Mouse (Mus musculus): ENCODE results near the gene B4galnt4. TPM values are rescaled to one million over a fixed set of nuclear protein-coding genes. Genes with fewer than 3 reads are reported as not detected.

The B4galnt4 gene
- total and polyA plus RNA-seq, 3 experiments = 0.81 to 8.0 TPM; not detected in 1

GRCm38 (mm10) chr7:141097177-141097576 is 36.3 kb downstream of the B4galnt4 start:
- no peaks in the 10 kb centered on the region for H3K79me2 ChIP-seq (ENCODE audit: control insufficient read depth, insufficient read depth, low read length, poor library complexity)
- H3K9me3 ChIP-seq (replicated peaks; ENCODE audit: insufficient read depth, low read length) = no peaks in the 10 kb centered on the region
- H3K9ac ChIP-seq (ENCODE audit: control insufficient read depth, low read depth, low read length, poor library complexity, severe bottlenecking) = peak overlapping the region; percentile 32
- peaks cover 0 to 15% of the 10 kb centered on the region in 2 experiments; a peak in 2 of 4 replicates for H3K4me1 ChIP-seq (ENCODE audit: control insufficient read depth in 1 of 2, insufficient read depth in 2 of 2, low read length in 2 of 2)
- peak overlapping the region; percentile 21; the same call in 1 of the 2 replicates for H3K27ac ChIP-seq (ENCODE audit: control insufficient read depth, low read depth, low read length)
- peaks cover 0 to 7% of the 10 kb centered on the region in 2 experiments; a peak in 2 of 4 replicates for H3K36me3 ChIP-seq (ENCODE audit: control insufficient read depth in 1 of 2, insufficient read depth in 2 of 2, low read length in 2 of 2)
- peak overlapping the region; percentile 36 to 44 for H3K4me3 ChIP-seq (ENCODE audit: control insufficient read depth in 1 of 2, insufficient read depth in 1 of 2, low read depth in 2 of 2, low read length in 2 of 2)
- TF ChIP-seq UBTF (IDR thresholded peaks at IDR 0.05; ENCODE audit: borderline replicate concordance, insufficient read depth, low read depth, low read length) = no peak
- TF ChIP-seq MYC (IDR thresholded peaks at IDR 0.05; ENCODE audit: low read depth, low read length) = no peak
- TF ChIP-seq TBP (IDR thresholded peaks at IDR 0.05; ENCODE audit: low read depth, low read length) = no peak
- TF ChIP-seq EP300 (IDR thresholded peaks at IDR 0.05; ENCODE audit: low read depth in 1 of 2, low read length in 2 of 2) = no peak
- TF ChIP-seq POLR2A (IDR thresholded peaks at IDR 0.05; ENCODE audit: control insufficient read depth in 1 of 2, insufficient read depth in 1 of 2, low read depth in 1 of 2, low read length in 2 of 2, poor library complexity in 1 of 2) = no peak
- no peak for TF ChIP-seq CTCF (IDR thresholded peaks at IDR 0.05 in 2 of 3, conservative IDR thresholded peaks at IDR 0.05 in 1 of 3; ENCODE audit: control insufficient read depth in 1 of 3, insufficient read depth in 1 of 3, low read depth in 2 of 3, low read length in 3 of 3, poor library complexity in 1 of 3, severe bottlenecking in 1 of 3)
- no peak for TF ChIP-seq MAZ (IDR thresholded peaks at IDR 0.05; ENCODE audit: low read depth, low read length)
- no peak for TF ChIP-seq GATA1 (IDR thresholded peaks at IDR 0.05; ENCODE audit: low read depth, low read length)
- no peak for TF ChIP-seq MAFK (IDR thresholded peaks at IDR 0.05; ENCODE audit: borderline replicate concordance, low read depth, low read length)
- TF ChIP-seq MAX (IDR thresholded peaks at IDR 0.05; ENCODE audit: low read length) = no peak
- no peak for TF ChIP-seq GABPA (IDR thresholded peaks at IDR 0.05; ENCODE audit: low read depth, low read length)
- TF ChIP-seq ZC3H11A (IDR thresholded peaks at IDR 0.05; ENCODE audit: low read depth, low read length) = no peak
- no peak for TF ChIP-seq ZNF384 (IDR thresholded peaks at IDR 0.05; ENCODE audit: low read depth, low read length)
- TF ChIP-seq MYB (IDR thresholded peaks at IDR 0.05; ENCODE audit: low read depth, low read length) = no peak
- no peak for TF ChIP-seq ELF1 (IDR thresholded peaks at IDR 0.05; ENCODE audit: low read depth, low read length)
- TF ChIP-seq TAL1 (IDR thresholded peaks at IDR 0.05; ENCODE audit: low read length) = no peak
- TF ChIP-seq NRF1 (IDR thresholded peaks at IDR 0.05; ENCODE audit: insufficient read depth, low read depth, low read length, poor library complexity, severe bottlenecking) = no peak
- no peak for TF ChIP-seq NELFE (IDR thresholded peaks at IDR 0.05; ENCODE audit: low read depth, low read length)
- no peak for TF ChIP-seq CHD2 (IDR thresholded peaks at IDR 0.05; ENCODE audit: low read length)
- peaks cover 0 to 4% of the 10 kb centered on the region in 2 experiments; a peak in 2 of 4 replicates for H3K27me3 ChIP-seq (ENCODE audit: control insufficient read depth in 1 of 2, insufficient read depth in 2 of 2, low read length in 2 of 2)
- DNase-seq (ENCODE audit: low read depth, low spot score) = no peak

- Histone ChIP-seq H3K9ac (ENCODE audit: control insufficient read depth, low read depth, low read length, poor library complexity, severe bottlenecking) (no peak within 1 kb of the TSS), H3K4me3 (ENCODE audit: control insufficient read depth in 1 of 2, insufficient read depth in 1 of 2, low read depth in 2 of 2, low read length in 2 of 2) (no peak within 1 kb of the TSS), H3K9me3 (replicated peaks; ENCODE audit: insufficient read depth, low read length) (no peaks in the 10 kb centered on the region)
These were observed 39.2 kb downstream of the B4galnt4 start, which contains the start of gene Sigirr for GRCm38 (mm10) chr7:141099911-141100691. Gene Sigirr (minus strand): TSS chr7:141100572.

More at GRCm38 (mm10) chr7:141099911-141100691, 39.2 kb downstream of the B4galnt4 start, which contains the start of gene Sigirr:
- Histone ChIP-seq H3K27ac (ENCODE audit: control insufficient read depth, low read depth, low read length) (no peak within 1 kb of the TSS), H3K79me2 (ENCODE audit: control insufficient read depth, insufficient read depth, low read length, poor library complexity) (no peaks in the 10 kb centered on the region), H3K36me3 (ENCODE audit: control insufficient read depth in 1 of 2, insufficient read depth in 2 of 2, low read length in 2 of 2) (peaks cover 0 to 4% of the 10 kb centered on the region in 2 experiments; a peak in 1 of 4 replicates), H3K4me1 (ENCODE audit: control insufficient read depth in 1 of 2, insufficient read depth in 2 of 2, low read length in 2 of 2) (peaks cover 0 to 15% of the 10 kb centered on the region in 2 experiments; a peak in 1 of 4 replicates), H3K27me3 (ENCODE audit: control insufficient read depth in 1 of 2, insufficient read depth in 2 of 2, low read length in 2 of 2) (peaks cover 0 to 4% of the 10 kb centered on the region in 2 experiments; a peak in 2 of 4 replicates)
- DNase-seq (ENCODE audit: low read depth, low spot score) = no peak
- TF ChIP-seq POLR2A (IDR thresholded peaks at IDR 0.05; ENCODE audit: control insufficient read depth in 1 of 2, insufficient read depth in 1 of 2, low read depth in 1 of 2, low read length in 2 of 2, poor library complexity in 1 of 2) = 0 out of 4 replicates have a peak, but pooled peaks of 1 of the 2 experiments have one; percentile 19
- TF ChIP-seq ZKSCAN1 (IDR thresholded peaks at IDR 0.05; ENCODE audit: low read depth, low read length) = no peak
- TF ChIP-seq ETS1 (IDR thresholded peaks at IDR 0.05; ENCODE audit: low read depth, low read length) = no peak
